Mouse (Mus musculus): ENCODE results near the gene Tm6sf2. TPM values are rescaled to one million over a fixed set of nuclear protein-coding genes. Genes with fewer than 3 reads are reported as not detected.
A peak's percentile ranks its signal among the peaks of the same experiment; 100 is the strongest.

Tm6sf2 gene
- polyA plus RNA-seq, 1 experiment from 2014 or later: 2.1 TPM

DNA sequence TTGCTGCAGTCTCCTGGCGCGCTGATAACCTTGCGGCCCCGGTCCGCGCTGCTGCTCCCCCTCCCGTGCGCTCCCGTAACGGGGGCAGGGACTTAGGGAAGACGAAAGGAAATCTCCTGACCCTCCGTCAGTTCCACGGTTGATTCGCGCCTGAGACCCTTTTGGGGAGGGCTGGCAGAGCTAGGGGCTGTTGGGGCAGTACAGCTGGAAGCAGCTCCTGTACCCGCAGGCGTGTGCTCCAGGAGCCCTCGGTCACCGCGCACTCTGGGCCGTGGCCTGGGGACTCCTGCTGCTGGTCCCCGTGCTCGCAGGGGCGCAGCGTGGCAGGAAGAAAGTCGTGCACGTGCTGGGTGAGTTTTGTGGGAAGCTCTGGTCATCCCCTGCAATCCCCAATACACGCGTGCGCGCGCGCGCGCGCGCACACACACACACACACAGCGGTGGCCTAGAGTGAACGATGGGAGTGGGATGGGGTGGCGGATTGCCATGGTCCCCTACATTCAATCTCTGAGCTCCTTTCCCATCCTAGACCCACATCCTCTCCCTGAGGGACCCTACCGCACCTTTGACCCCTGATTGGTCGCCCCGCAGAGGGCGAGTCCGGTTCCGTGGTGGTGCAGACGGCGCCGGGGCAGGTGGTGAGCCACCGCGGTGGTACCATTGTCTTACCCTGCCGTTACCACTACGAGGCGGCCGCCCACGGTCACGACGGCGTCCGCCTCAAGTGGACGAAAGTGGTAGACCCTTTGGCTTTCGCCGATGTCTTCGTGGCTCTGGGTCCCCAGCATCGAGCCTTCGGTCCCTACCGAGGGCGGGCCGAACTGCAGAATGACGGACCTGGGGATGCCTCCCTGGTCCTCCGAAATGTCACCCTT is 11.7 kb downstream of the Tm6sf2 start:
- ATAC-seq (replicated peaks; ENCODE audit: insufficient number of reproducible peaks, low FRiP score, low TSS enrichment): no peak
- H3K9me3 ChIP-seq (replicated peaks; ENCODE audit: control insufficient read depth, low read length): no peaks in the 10 kb centered on the region

DNA sequence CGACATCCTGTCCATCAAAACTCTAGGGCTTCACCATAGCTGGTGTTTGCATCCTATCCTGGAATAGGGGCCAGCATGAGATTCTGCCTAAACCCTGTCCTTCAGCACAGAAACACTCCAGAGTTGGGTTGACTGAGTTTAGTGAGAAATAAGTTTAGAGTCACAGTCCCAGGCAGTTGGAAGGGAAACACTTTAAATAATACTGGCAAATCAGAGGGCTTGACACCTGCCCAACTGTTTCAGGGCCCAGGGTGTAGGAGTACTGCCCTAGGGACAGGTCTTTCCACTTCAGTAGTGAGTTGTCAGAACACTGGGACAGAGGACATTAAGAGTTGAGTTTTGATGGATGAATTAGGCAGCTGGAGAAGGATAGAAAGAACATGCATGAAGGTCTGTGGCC is 13.4 kb downstream of the Tm6sf2 start:
- Histone ChIP-seq H3K4me3 (ENCODE audit: low read depth, low read length) (no peak overlapping the region), H3K27ac (ENCODE audit: low read depth, low read length) (no peak overlapping the region), H3K36me3 (ENCODE audit: control insufficient read depth, insufficient read depth, low read length) (no peaks in the 10 kb centered on the region), H3K27me3 (ENCODE audit: control insufficient read depth, insufficient read depth, low read length) (peaks cover 92% of the 10 kb centered on the region), H3K4me2 (no peak overlapping the region), H3K9me3 (replicated peaks; ENCODE audit: control insufficient read depth, low read length) (no peaks in the 10 kb centered on the region), H3K9ac (ENCODE audit: low read depth, low read length) (no peak overlapping the region), H3K4me1 (ENCODE audit: control insufficient read depth, insufficient read depth, low read length) (peaks cover 13% of the 10 kb centered on the region)
- WGBS (ENCODE audit: insufficient replicate concordance): 46% methylated on average over 1 of the region's 1 CpGs
- no peak for ATAC-seq (replicated peaks; ENCODE audit: insufficient number of reproducible peaks, low FRiP score, low TSS enrichment)

More for the DNA sequence above, 11.7 kb downstream of the Tm6sf2 start:
- peak overlapping the region; percentile 46 for H3K4me3 ChIP-seq (ENCODE audit: low read depth, low read length)
- peak overlapping the region; percentile 82 for H3K4me2 ChIP-seq
- peaks cover 16% of the 10 kb centered on the region for H3K4me1 ChIP-seq (ENCODE audit: control insufficient read depth, insufficient read depth, low read length)
- H3K36me3 ChIP-seq (ENCODE audit: control insufficient read depth, insufficient read depth, low read length): no peaks in the 10 kb centered on the region
- WGBS (ENCODE audit: insufficient replicate concordance): 2% methylated on average over 71 of the region's 71 CpGs
- peaks cover 76% of the 10 kb centered on the region for H3K27me3 ChIP-seq (ENCODE audit: control insufficient read depth, insufficient read depth, low read length)
- no peak overlapping the region for H3K27ac ChIP-seq (ENCODE audit: low read depth, low read length)
- no peak overlapping the region for H3K9ac ChIP-seq (ENCODE audit: low read depth, low read length)

DNA sequence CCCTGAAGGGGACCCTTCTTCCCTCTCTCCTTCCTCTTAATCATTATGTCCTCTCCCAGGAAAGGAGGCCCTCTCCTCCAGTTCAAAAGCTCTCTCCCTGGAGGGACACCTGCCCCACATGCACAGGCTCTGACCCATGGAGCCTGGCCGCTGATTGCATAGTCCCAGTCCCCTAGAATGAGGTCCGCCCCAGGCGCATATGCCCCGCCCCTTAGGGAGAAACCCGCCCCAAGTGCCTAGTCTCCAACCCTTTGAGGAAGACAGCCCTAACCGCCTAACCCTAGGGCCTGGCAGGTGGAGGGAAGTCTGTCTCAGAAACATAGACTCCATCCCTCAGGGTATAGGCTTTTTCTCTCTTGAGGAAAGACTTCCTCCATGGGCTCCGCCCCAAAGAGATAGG is 14.5 kb downstream of the Tm6sf2 start:
- WGBS (ENCODE audit: insufficient replicate concordance): 7% methylated on average over 7 of the region's 7 CpGs
- Histone ChIP-seq H3K4me3 (ENCODE audit: low read depth, low read length) (no peak overlapping the region), H3K4me2 (no peak overlapping the region), H3K9ac (ENCODE audit: low read depth, low read length) (no peak overlapping the region), H3K9me3 (replicated peaks; ENCODE audit: control insufficient read depth, low read length) (no peaks in the 10 kb centered on the region), H3K27me3 (ENCODE audit: control insufficient read depth, insufficient read depth, low read length) (peaks cover 94% of the 10 kb centered on the region), H3K4me1 (ENCODE audit: control insufficient read depth, insufficient read depth, low read length) (peaks cover 13% of the 10 kb centered on the region), H3K36me3 (ENCODE audit: control insufficient read depth, insufficient read depth, low read length) (no peaks in the 10 kb centered on the region), H3K27ac (ENCODE audit: low read depth, low read length) (no peak overlapping the region)
- no peak for ATAC-seq (replicated peaks; ENCODE audit: insufficient number of reproducible peaks, low FRiP score, low TSS enrichment)

DNA sequence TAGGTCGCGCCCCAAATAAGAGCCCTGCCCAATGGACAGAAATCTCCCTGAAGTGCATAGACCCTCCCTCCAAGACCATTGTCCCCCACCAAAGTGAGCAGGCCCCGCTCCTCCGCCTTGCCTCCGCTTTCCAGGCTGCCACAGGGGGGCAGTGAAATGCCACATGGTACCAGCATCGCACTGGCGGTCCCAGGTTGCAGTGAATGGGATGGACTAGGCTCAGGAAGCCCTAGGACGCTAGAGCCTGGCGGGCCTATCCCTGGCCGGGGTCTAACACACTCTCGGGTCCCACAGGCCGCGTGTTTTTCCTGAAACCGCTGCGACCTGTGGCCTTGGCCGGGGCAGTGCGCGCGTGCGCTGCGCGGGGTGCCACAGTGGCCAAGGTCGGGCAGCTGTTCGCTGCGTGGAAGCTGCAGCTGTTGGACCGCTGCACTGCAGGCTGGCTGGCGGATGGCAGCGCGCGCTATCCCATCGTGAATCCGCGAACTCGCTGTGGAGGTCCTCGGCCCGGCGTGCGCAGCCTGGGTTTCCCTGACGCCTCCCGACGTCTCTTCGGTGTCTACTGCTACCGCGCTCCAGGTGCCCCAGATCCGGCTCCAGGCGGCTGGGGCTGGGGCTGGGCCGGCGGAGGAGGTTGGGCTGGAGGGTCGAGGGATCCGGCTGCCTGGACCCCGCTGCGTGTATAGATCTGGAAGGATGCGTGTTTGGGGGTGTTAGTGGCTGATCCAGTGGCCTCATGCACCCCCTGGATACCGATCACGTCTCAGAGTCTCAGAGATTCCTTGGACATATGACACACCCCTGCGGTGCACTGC is 15.3 kb downstream of the Tm6sf2 start:
- Histone ChIP-seq H3K27ac (ENCODE audit: low read depth, low read length) (no peak overlapping the region), H3K27me3 (ENCODE audit: control insufficient read depth, insufficient read depth, low read length) (peaks cover 89% of the 10 kb centered on the region), H3K9ac (ENCODE audit: low read depth, low read length) (no peak overlapping the region; the same call in 1 of the 2 replicates), H3K4me1 (ENCODE audit: control insufficient read depth, insufficient read depth, low read length) (peaks cover 13% of the 10 kb centered on the region), H3K4me3 (ENCODE audit: low read depth, low read length) (peak overlapping the region; percentile 35), H3K9me3 (replicated peaks; ENCODE audit: control insufficient read depth, low read length) (no peaks in the 10 kb centered on the region), H3K4me2 (peak overlapping the region; percentile 73), H3K36me3 (ENCODE audit: control insufficient read depth, insufficient read depth, low read length) (no peaks in the 10 kb centered on the region)
- no peak for ATAC-seq (replicated peaks; ENCODE audit: insufficient number of reproducible peaks, low FRiP score, low TSS enrichment)
- WGBS (ENCODE audit: insufficient replicate concordance): 5% methylated on average over 56 of the region's 56 CpGs

DNA sequence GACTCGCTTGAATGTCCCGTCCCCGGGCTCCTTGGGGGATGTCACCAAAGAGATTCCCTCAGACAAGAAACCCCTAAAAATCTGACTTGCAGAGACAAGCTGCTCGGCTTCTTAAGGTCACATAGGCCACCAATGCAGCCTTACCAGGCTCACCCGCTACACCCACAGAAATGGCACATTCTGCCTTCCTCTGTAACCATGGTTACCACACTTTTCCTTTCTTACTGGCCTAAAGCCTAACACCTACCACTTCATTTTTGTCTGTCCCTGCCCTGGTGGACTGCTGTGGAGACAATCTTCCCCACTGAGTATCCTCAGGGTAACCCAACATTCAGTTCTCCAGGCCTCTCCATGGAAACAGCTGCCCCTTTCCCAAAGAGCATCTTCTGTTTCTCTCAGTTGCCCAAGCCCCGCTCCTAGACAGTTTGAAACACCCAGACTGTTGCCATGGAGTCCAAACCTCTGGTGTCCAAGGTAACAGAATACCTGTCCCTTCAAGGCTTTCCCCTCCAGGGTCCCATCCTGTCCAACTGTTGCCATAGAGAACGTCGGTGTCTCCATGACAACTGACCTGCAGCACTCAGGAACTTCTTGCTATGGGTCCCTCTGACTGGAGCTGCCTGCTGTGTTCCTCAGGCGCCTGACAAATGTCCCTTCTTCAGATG is 16.7 kb downstream of the Tm6sf2 start:
- H3K36me3 ChIP-seq (ENCODE audit: control insufficient read depth, insufficient read depth, low read length): no peaks in the 10 kb centered on the region
- WGBS (ENCODE audit: insufficient replicate concordance): 63% methylated on average over 9 of the region's 9 CpGs
- no peaks in the 10 kb centered on the region for H3K9me3 ChIP-seq (replicated peaks; ENCODE audit: control insufficient read depth, low read length)
- H3K4me2 ChIP-seq: no peak overlapping the region
- H3K27ac ChIP-seq (ENCODE audit: low read depth, low read length): no peak overlapping the region
- peaks cover 75% of the 10 kb centered on the region for H3K27me3 ChIP-seq (ENCODE audit: control insufficient read depth, insufficient read depth, low read length)
- no peak overlapping the region for H3K9ac ChIP-seq (ENCODE audit: low read depth, low read length)
- no peak for ATAC-seq (replicated peaks; ENCODE audit: insufficient number of reproducible peaks, low FRiP score, low TSS enrichment)
- peaks cover 7% of the 10 kb centered on the region for H3K4me1 ChIP-seq (ENCODE audit: control insufficient read depth, insufficient read depth, low read length)
- no peak overlapping the region for H3K4me3 ChIP-seq (ENCODE audit: low read depth, low read length)

DNA sequence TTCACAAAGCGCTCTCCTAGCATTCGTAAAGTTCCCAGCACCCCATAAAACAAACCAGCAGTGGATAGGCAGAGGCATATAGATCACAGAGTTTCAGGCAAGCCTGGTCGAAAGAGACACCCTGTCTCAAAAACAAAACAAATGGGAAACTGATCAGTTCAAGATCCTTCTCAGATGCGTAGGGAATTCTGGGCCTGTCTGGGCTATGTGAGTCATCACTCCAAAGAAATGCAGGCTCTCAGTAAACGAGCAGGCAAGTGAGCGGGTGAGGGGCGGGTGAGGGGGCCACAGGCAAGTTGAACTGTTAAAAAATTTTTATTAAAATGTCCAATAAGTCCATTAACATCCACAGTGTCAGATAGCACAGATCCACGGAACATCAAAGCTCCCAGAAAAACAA is 20.1 kb downstream of the Tm6sf2 start:
- H3K9me3 ChIP-seq (replicated peaks; ENCODE audit: control insufficient read depth, low read length): no peaks in the 10 kb centered on the region
- H3K27ac ChIP-seq (ENCODE audit: low read depth, low read length): no peak overlapping the region
- WGBS (ENCODE audit: insufficient replicate concordance): 49% methylated on average over 8 of the region's 8 CpGs
- no peak overlapping the region for H3K4me2 ChIP-seq
- no peaks in the 10 kb centered on the region for H3K36me3 ChIP-seq (ENCODE audit: control insufficient read depth, insufficient read depth, low read length)
- peaks cover 49% of the 10 kb centered on the region for H3K27me3 ChIP-seq (ENCODE audit: control insufficient read depth, insufficient read depth, low read length)
- H3K4me1 ChIP-seq (ENCODE audit: control insufficient read depth, insufficient read depth, low read length): peaks cover 4% of the 10 kb centered on the region
- no peak overlapping the region for H3K9ac ChIP-seq (ENCODE audit: low read depth, low read length)
- no peak for ATAC-seq (replicated peaks; ENCODE audit: insufficient number of reproducible peaks, low FRiP score, low TSS enrichment)
- no peak overlapping the region for H3K4me3 ChIP-seq (ENCODE audit: low read depth, low read length)

DNA sequence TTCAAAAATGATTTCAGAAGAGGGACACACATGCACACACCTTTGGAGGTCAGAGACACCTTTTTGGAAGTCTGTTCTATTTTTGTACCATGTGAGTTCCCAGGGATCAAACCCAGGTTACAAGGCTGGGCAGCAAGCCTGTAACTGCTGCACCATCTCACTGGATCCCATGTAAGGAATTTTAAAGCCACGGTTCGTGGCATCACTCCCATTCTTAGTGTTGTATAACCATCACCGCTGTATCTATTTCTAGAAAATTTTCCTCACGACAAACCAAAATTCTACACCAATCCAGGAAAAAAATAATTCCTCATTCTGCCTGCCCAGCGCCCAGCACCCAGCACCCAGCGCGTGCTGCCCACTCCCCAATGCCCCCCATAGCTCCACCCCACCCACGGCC is 26.6 kb downstream of the Tm6sf2 start:
- H3K4me1 ChIP-seq (ENCODE audit: control insufficient read depth, insufficient read depth, low read length): no peaks in the 10 kb centered on the region
- no peak for ATAC-seq (replicated peaks; ENCODE audit: insufficient number of reproducible peaks, low FRiP score, low TSS enrichment)
- 70% methylated on average over 8 of the region's 8 CpGs for WGBS (ENCODE audit: insufficient replicate concordance)
- no peak overlapping the region for H3K4me3 ChIP-seq (ENCODE audit: low read depth, low read length)
- H3K9ac ChIP-seq (ENCODE audit: low read depth, low read length): no peak overlapping the region
- H3K4me2 ChIP-seq: no peak overlapping the region
- H3K27ac ChIP-seq (ENCODE audit: low read depth, low read length): no peak overlapping the region
- no peaks in the 10 kb centered on the region for H3K9me3 ChIP-seq (replicated peaks; ENCODE audit: control insufficient read depth, low read length)
- H3K36me3 ChIP-seq (ENCODE audit: control insufficient read depth, insufficient read depth, low read length): no peaks in the 10 kb centered on the region
- H3K27me3 ChIP-seq (ENCODE audit: control insufficient read depth, insufficient read depth, low read length): peaks cover 8% of the 10 kb centered on the region; the same call in 1 of the 2 replicates

DNA sequence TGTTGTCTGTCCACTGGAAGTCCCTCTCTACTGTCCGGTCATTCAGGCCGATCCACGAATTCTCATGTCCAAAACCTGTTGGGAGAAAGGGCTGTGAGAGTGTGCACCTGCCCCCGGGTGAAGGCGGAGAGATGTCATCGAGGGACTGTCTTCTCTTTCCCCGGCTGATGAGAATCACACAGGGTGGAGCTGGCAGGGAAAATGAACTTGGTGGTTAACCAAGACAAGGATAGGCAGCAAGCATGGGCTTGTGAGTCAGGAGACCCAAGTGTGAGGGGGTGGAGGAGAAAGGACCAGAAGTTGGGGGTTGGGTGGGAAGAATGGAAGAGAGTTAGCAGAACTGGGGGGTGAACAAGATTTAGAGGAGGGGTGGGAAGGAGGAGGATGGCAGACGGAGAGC is 27.5 kb downstream of the Tm6sf2 start:
- Histone ChIP-seq H3K4me1 (ENCODE audit: control insufficient read depth, insufficient read depth, low read length) (no peaks in the 10 kb centered on the region), H3K36me3 (ENCODE audit: control insufficient read depth, insufficient read depth, low read length) (no peaks in the 10 kb centered on the region), H3K27me3 (ENCODE audit: control insufficient read depth, insufficient read depth, low read length) (peaks cover 10% of the 10 kb centered on the region; the same call in 1 of the 2 replicates), H3K27ac (ENCODE audit: low read depth, low read length) (no peak overlapping the region), H3K9me3 (replicated peaks; ENCODE audit: control insufficient read depth, low read length) (no peaks in the 10 kb centered on the region), H3K4me2 (no peak overlapping the region), H3K4me3 (ENCODE audit: low read depth, low read length) (no peak overlapping the region), H3K9ac (ENCODE audit: low read depth, low read length) (no peak overlapping the region)
- no peak for ATAC-seq (replicated peaks; ENCODE audit: insufficient number of reproducible peaks, low FRiP score, low TSS enrichment)
- 76% methylated on average over 8 of the region's 8 CpGs for WGBS (ENCODE audit: insufficient replicate concordance)

Data from heart, embryonic 11.5 days (tissue).